Mouse (Mus musculus): ENCODE results near the gene Chrna5. TPM values are rescaled to one million over a fixed set of nuclear protein-coding genes. Genes with fewer than 3 reads are reported as not detected.

Chrna5 gene
- polyA plus RNA-seq, 1 experiment from 2014 or later, result 0.14 TPM

DNA sequence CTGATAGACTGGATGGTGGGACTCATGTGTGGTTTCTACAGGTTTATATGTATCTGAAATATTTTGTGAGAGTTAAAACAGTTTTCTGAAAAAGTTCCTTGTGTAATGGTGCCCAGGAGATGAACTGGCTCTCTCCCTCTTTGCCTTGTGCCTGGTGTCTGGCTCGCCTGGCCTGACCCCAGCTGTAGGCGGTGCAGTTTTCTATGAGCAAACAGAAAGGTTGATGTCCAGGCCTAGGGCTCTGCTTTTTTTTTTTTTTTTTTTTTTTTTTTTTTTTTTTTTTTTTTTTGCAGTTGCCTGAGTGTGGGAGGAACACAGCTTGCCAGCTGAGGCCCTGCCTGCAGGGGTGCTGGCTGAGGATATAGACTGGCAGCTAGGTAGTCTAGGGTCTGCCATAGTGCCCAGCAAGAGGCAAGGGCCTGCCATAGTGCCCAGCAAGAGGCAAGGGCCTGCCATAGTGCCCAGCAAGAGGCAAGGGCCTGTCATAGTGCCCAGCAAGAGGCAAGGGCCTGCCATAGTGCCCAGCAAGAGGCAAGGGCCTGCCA lies 74.8 kb downstream of the Chrna5 start:
- H3K9ac ChIP-seq, result no peak overlapping the region

More for the DNA sequence above, 74.8 kb downstream of the Chrna5 start:
- H3K4me2 ChIP-seq, result no peak overlapping the region
- WGBS, result 84% methylated on average over 2 of the region's 2 CpGs
- H3K4me3 ChIP-seq, result no peak overlapping the region
- no peaks in the 10 kb centered on the region for H3K9me3 ChIP-seq (replicated peaks)
- H3K27me3 ChIP-seq, result no peaks in the 10 kb centered on the region
- no peaks in the 10 kb centered on the region for H3K4me1 ChIP-seq (replicated peaks)
- H3K36me3 ChIP-seq, result no peaks in the 10 kb centered on the region
- no peak overlapping the region for H3K27ac ChIP-seq
- no peak for ATAC-seq (replicated peaks; ENCODE audit: insufficient number of reproducible peaks, insufficient read depth, low FRiP score, low read depth)

Other genes starting within 250 kb of the Chrna5 start
- gene Wdr61, start 246.4 kb upstream of the Chrna5 start, polyA plus RNA-seq (2015; fragmentation: Nextera tagmentation; extraction: Ambion mirVana), result 92.7 and 93.2 TPM in 2 replicates
- gene Crabp1, start 216.1 kb upstream of the Chrna5 start, polyA plus RNA-seq (2015; fragmentation: Nextera tagmentation; extraction: Ambion mirVana), result 9.1 and 23.6 TPM in 2 replicates
- 18.2 and 19.7 TPM in 2 replicates for gene Ireb2, start 117.1 kb upstream of the Chrna5 start, polyA plus RNA-seq (2015; fragmentation: Nextera tagmentation; extraction: Ambion mirVana)
- gene Hykk, start 63.6 kb upstream of the Chrna5 start, polyA plus RNA-seq (2015; fragmentation: Nextera tagmentation; extraction: Ambion mirVana), result 2.1 and 2.6 TPM in 2 replicates
- 201 and 205 TPM in 2 replicates for gene Psma4, start 30.1 kb upstream of the Chrna5 start, polyA plus RNA-seq (2015; fragmentation: Nextera tagmentation; extraction: Ambion mirVana)
- gene AY074887, start 29.9 kb upstream of the Chrna5 start, polyA plus RNA-seq (2015; fragmentation: Nextera tagmentation; extraction: Ambion mirVana), result 0.62 and 0.87 TPM in 2 replicates
- 0.05 and 1.1 TPM in 2 replicates for gene Chrna3, start 45.7 kb downstream of the Chrna5 start, polyA plus RNA-seq (2015; fragmentation: Nextera tagmentation; extraction: Ambion mirVana)
- 0.15 and 0.46 TPM in 2 replicates for gene Chrnb4, start 67.9 kb downstream of the Chrna5 start, polyA plus RNA-seq (2015; fragmentation: Nextera tagmentation; extraction: Ambion mirVana)
- gene Ube2q2, start 168.0 kb downstream of the Chrna5 start, polyA plus RNA-seq (2015; fragmentation: Nextera tagmentation; extraction: Ambion mirVana), result 26.1 and 26.5 TPM in 2 replicates
- gene Fbxo22, start 228.0 kb downstream of the Chrna5 start, polyA plus RNA-seq (2015; fragmentation: Nextera tagmentation; extraction: Ambion mirVana), result 51.7 and 51.8 TPM in 2 replicates